Mouse (Mus musculus) E14TG2a.4 (cell line): ENCODE measurements around the gene Agtr1a.

Source experiments
- CTCF ChIP-seq: conservative IDR thresholded peaks from 2 replicates; pipeline ENCODE4 v1.5.1; 2014; ENCODE audit warnings: low read length
- NANOG ChIP-seq: IDR thresholded peaks from 2 replicates; pipeline ENCODE4 v1.6.1; 2014; ENCODE audit warnings: borderline replicate concordance, low read length, mixed read lengths
- POU5F1 ChIP-seq: IDR thresholded peaks from 2 replicates; pipeline ENCODE4 v1.6.1; 2014; ENCODE audit warnings: low read length, borderline replicate concordance

- TF ChIP-seq CTCF (no peak), NANOG (no peak), POU5F1 (no peak)
Observed at GRCm38 (mm10) chr13:30339927-30340326, 3.7 kb downstream of the Agtr1a start.
